Mouse (Mus musculus) intestine, embryonic 14.5 days (tissue): ENCODE measurements at regions not wholly inside any gene's neighbourhood (a gene's known extent, or its start where the extent isn't known, plus 50 kb on each side); places are given as distances from the start of the nearest gene placed in this dataset.

Experiments
- ATAC-seq: fragments of 200-750 bp; cut with Nextera tagmentation; replicated peaks from 2 replicates; pipeline ENCODE4 v1.8.0; 2017; ENCODE audit warnings: low read depth, moderate number of reproducible peaks, moderate TSS enrichment, moderate library complexity; ENCODE audit not compliant: low FRiP score, low TSS enrichment
- DNase-seq: peaks from one replicate; pipeline ENCODE4 v3.0.0-alpha.2; 2018; ENCODE audit warnings: low spot score
- H3K27ac ChIP-seq: fragments of 300-500 bp; sonication (generic); 2 replicates; pipeline ENCODE4 v1.5.1; 2014; ENCODE audit warnings: low read depth, mild to moderate bottlenecking, control low read depth
- H3K27me3 ChIP-seq: fragments of 300-500 bp; sonication (generic); replicated peaks from 2 replicates; pipeline ENCODE4 v1.6.1; 2014; ENCODE audit warnings: low read length, control low read depth; ENCODE audit not compliant: control insufficient read depth, insufficient read depth
- H3K36me3 ChIP-seq: fragments of 300-500 bp; sonication (generic); 2 replicates; pipeline ENCODE4 v1.6.1; 2014; ENCODE audit warnings: low read length, control low read depth; ENCODE audit not compliant: control insufficient read depth, insufficient read depth
- H3K4me1 ChIP-seq: fragments of 300-500 bp; sonication (generic); replicated peaks from 2 replicates; pipeline ENCODE4 v1.6.1; 2014; ENCODE audit warnings: low read length, control low read depth, mixed read lengths; ENCODE audit not compliant: control insufficient read depth, insufficient read depth
- H3K4me2 ChIP-seq: fragments of 300-500 bp; sonication (generic); 2 replicates; pipeline ENCODE4 v1.6.1; 2014; ENCODE audit warnings: low read length
- H3K4me3 ChIP-seq: fragments of 300-500 bp; sonication (generic); 2 replicates; pipeline ENCODE4 v1.5.1; 2014; ENCODE audit warnings: low read depth, low read length, control low read depth, mixed read lengths
- H3K9ac ChIP-seq: fragments of 300-500 bp; sonication (generic); 2 replicates; pipeline ENCODE4 v1.6.1; 2014; ENCODE audit warnings: mild to moderate bottlenecking, low read length
- H3K9me3 ChIP-seq: fragments of 300-500 bp; sonication (generic); 2 replicates; pipeline ENCODE4 v1.6.1; 2016; ENCODE audit warnings: low read length, control low read depth; ENCODE audit not compliant: control insufficient read depth
- WGBS: fragments of 180-500 bp; shearing (Covaris S2); extraction: QIAGEN DNeasy Blood & Tissue Kit; methylation state at CpG from one replicate; pipeline ENCODE4 v1.1.7; 2014; 5-methylcytosine and 5-hydroxymethylcytosine counted together

GRCm38 (mm10) chr16:25213250-25213649 lies 73.4 kb upstream of the Tprg start:
- ATAC-seq = no peak
- H3K27ac ChIP-seq = no peak overlapping the region
- WGBS = 84% methylated on average over 2 of the region's 2 CpGs

DNA sequence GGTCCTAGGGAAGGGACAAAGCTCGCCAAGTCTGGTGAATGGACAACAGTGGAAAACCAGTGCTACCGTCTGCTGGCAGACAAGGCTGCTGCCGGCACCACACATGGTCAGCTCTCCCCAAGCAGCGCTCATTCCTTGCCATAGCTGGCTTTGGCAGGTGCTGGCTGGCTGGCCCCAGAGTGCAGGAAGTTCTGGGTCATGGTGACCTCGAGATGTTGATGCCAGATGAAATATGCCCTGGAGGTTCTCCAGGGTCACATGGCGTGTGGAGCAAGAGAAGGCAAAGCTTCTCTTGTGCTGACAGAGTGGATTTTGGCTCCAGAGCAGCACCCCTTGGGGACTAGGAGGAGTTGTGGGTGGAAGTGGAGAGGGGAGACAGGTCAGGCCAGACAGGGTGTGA lies 66.1 kb upstream of the Tprg start:
- DNase-seq (no peak), ATAC-seq (no peak)
- Histone ChIP-seq H3K9ac (no peak overlapping the region), H3K27ac (no peak overlapping the region), H3K4me1 (no peaks in the 10 kb centered on the region), H3K27me3 (no peaks in the 10 kb centered on the region), H3K36me3 (no peaks in the 10 kb centered on the region), H3K4me2 (no peak overlapping the region), H3K9me3 (no peaks in the 10 kb centered on the region), H3K4me3 (no peak overlapping the region)
- 79% methylated on average over 6 of the region's 6 CpGs for WGBS

More at GRCm38 (mm10) chr16:25213250-25213649, 73.4 kb upstream of the Tprg start:
- no peak overlapping the region for H3K4me3 ChIP-seq
- no peaks in the 10 kb centered on the region for H3K9me3 ChIP-seq
- no peak overlapping the region for H3K4me2 ChIP-seq
- no peaks in the 10 kb centered on the region for H3K4me1 ChIP-seq
- no peaks in the 10 kb centered on the region for H3K36me3 ChIP-seq
- no peak for DNase-seq
- no peaks in the 10 kb centered on the region for H3K27me3 ChIP-seq
- H3K9ac ChIP-seq = no peak overlapping the region

GRCm38 (mm10) chr16:25224801-25225200 lies 61.8 kb upstream of the Tprg start:
- H3K27me3 ChIP-seq = no peaks in the 10 kb centered on the region
- no peaks in the 10 kb centered on the region for H3K4me1 ChIP-seq
- H3K4me2 ChIP-seq = no peak overlapping the region
- no peak for DNase-seq
- H3K36me3 ChIP-seq = no peaks in the 10 kb centered on the region
- no peaks in the 10 kb centered on the region for H3K9me3 ChIP-seq
- no peak overlapping the region for H3K4me3 ChIP-seq
- no peak overlapping the region for H3K9ac ChIP-seq
- no peak for ATAC-seq
- no peak overlapping the region for H3K27ac ChIP-seq
